Mouse (Mus musculus) G1E (cell line): ENCODE measurements at regions not wholly inside any gene's neighbourhood (a gene's known extent, or its start where the extent isn't known, plus 50 kb on each side); places are given as distances from the start of the nearest gene placed in this dataset.

ENCODE experiments used
- ATAC-seq: 2 replicates; pipeline ENCODE4 v1.8.0; 2016; ENCODE audit warnings: mild to moderate bottlenecking; ENCODE audit not compliant: insufficient number of reproducible peaks, poor library complexity, low FRiP score, severe bottlenecking; ENCODE audit errors: extremely low read depth
- DNase-seq: peaks from one replicate; pipeline ENCODE4 v3.0.0; 2012; ENCODE audit warnings: low spot score
- H3K27me3 ChIP-seq: 2 replicates; pipeline ENCODE4 v1.6.1; 2012; ENCODE audit warnings: mild to moderate bottlenecking, low read length, inconsistent platforms; ENCODE audit not compliant: insufficient read depth
- H3K36me3 ChIP-seq: replicated peaks from 2 replicates; pipeline ENCODE3; 2012; ENCODE audit warnings: mild to moderate bottlenecking, inconsistent platforms
- H3K4me1 ChIP-seq: 2 replicates; pipeline ENCODE4 v1.6.1; 2012; ENCODE audit warnings: low read depth, low read length, inconsistent platforms, mixed read lengths; ENCODE audit not compliant: insufficient read depth
- H3K4me3 ChIP-seq: 2 replicates; pipeline ENCODE4 v1.5.1; 2012; ENCODE audit warnings: low read depth, mild to moderate bottlenecking, inconsistent platforms, low read length, moderate library complexity, mixed read lengths
- H3K9me3 ChIP-seq: replicated peaks from 2 replicates; pipeline ENCODE4 v1.6.1; 2012; ENCODE audit warnings: inconsistent platforms
- CTCF ChIP-seq: IDR thresholded peaks from 2 replicates; pipeline ENCODE4 v1.5.1; 2012; ENCODE audit warnings: low read depth, low read length, inconsistent platforms, mixed read lengths
- GATA1 ChIP-seq: IDR thresholded peaks from 2 replicates; pipeline ENCODE4 v1.6.1; 2012; ENCODE audit warnings: borderline replicate concordance, low read length, inconsistent platforms, mixed read lengths
- GATA2 ChIP-seq: IDR thresholded peaks from 2 replicates; pipeline ENCODE4 v1.6.1; 2012; ENCODE audit warnings: low read depth, low read length, inconsistent platforms, borderline replicate concordance
- POLR2AphosphoS5 ChIP-seq: IDR thresholded peaks from 2 replicates; pipeline ENCODE4 v1.6.1; 2012; ENCODE audit warnings: low read depth, low read length, inconsistent platforms; ENCODE audit not compliant: insufficient replicate concordance
- TAL1 ChIP-seq: conservative IDR thresholded peaks from 2 replicates; pipeline ENCODE4 v1.6.1; 2012; ENCODE audit warnings: low read depth, low read length, inconsistent platforms, mixed read lengths

- no peaks in the 10 kb centered on the region for H3K4me1 ChIP-seq
- no peaks in the 10 kb centered on the region for H3K36me3 ChIP-seq
- H3K27me3 ChIP-seq, result no peaks in the 10 kb centered on the region
- ATAC-seq (no peak), DNase-seq (no peak)
- peaks cover 43% of the 10 kb centered on the region for H3K9me3 ChIP-seq
- H3K4me3 ChIP-seq, result no peak overlapping the region
- TF ChIP-seq CTCF, result no peak
- no peak for TF ChIP-seq TAL1
- no peak for TF ChIP-seq GATA2
- TF ChIP-seq GATA1, result no peak
- TF ChIP-seq POLR2AphosphoS5, result no peak
Observed at GRCm38 (mm10) chr8:115764551-115764950, 57.0 kb upstream of the Maf start.

- H3K9me3 ChIP-seq, result peaks cover 37% of the 10 kb centered on the region
- no peak overlapping the region for H3K4me3 ChIP-seq
- no peak for DNase-seq
- no peak for TF ChIP-seq TAL1
- no peak for TF ChIP-seq POLR2AphosphoS5
- TF ChIP-seq CTCF, result no peak
- no peaks in the 10 kb centered on the region for H3K36me3 ChIP-seq
- no peak for ATAC-seq
- no peaks in the 10 kb centered on the region for H3K4me1 ChIP-seq
- H3K27me3 ChIP-seq, result no peaks in the 10 kb centered on the region
Observed at GRCm38 (mm10) chr8:115758011-115758410, 50.4 kb upstream of the Maf start.
